Mouse (Mus musculus) adrenal gland, postnatal 14 days (tissue): ENCODE data around the gene Arhgap35. TPM values are rescaled to one million over a fixed set of nuclear protein-coding genes. Genes with fewer than 3 reads are reported as not detected.

Experiments used
- DNase-seq: peaks from one replicate; pipeline ENCODE4 v3.0.0; 2021; ENCODE audit warnings: mixed read lengths
- total RNA-seq: library from RNA; stranded (reverse); gene quantifications from 2 replicates; pipeline ENCODE4 v1.2.3, GENCODE M21; 2021

Arhgap35 gene
- total RNA-seq, 1 experiment from 2014 or later = 57.6 TPM

DNA sequence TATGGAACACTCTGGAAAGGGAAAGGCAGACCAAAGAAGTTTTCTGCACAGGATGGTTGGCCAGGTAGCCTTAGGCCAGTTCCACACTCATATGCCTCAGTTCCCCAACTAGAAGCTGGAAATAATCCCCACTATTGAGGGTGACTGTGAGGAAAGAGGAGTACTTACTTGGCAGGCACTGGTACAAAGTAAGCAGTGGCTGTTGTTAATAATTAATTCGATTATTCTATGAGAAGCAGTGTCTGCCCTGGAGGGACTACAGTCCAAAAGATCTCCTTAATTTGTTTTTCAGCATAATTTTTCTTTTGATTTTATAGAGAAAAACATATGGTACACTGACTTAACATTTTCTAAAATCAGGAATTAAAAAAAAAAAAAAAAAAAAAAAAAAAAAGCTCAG lies 10.7 kb downstream of the Arhgap35 start:
- no peak for DNase-seq

DNA sequence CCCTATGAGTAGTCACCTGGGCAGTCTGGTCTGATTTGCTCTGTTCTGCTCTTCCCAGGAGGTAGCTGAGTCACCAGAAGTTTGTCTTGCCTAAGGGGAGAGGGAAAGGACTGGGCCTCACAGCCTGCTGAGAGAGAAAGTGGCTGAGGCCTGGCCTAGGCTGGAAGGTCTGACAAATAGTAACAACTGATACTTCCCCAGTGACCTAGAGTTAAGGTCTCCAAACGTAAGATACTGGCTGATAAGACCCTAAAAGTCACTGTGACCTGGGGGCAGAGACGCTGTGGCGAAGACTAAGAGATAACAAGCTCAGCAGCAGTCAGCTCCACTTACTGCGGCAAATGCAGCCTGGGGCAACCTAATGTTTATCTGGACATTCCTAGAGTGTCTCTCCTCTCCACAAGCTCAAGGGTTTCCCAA lies 13.1 kb downstream of the Arhgap35 start:
- DNase-seq = no peak

DNA sequence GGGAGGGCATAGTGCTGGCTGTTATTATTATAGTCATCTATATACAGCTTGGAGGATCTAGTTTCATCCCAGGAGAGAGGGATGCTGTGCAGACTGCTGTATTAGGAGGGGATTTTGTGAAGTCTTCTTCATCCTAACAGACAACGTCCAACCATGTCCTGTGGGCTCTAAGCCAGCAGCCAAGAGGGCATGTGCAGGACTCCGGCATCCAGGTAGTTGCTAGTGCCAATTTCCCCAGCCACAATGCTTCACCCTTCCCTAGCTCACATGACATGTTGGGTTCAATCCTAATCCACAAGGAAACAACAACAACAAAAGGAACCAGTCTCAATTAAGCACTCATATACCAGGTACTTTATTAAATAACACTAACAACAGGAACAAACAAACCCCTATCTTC lies 15.8 kb downstream of the Arhgap35 start:
- DNase-seq = no peak

DNA sequence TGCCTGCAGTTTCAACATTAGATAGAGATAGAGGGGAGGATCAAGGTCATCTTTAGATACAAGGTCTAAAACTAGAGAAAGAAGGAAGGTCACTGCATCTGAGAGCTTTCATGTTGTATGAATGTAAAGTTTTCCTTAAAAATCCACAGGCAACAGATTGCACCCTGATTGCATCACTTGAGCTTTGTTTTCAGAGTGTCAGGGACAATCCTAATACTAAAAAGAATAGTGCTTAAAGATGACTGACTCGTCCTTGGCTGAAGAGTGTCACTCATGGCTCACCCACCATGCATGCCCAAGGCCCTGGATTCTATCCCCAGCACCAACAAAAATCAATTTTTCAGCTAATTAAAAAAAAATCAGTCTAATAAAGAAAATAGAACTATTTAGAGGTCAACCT lies 23.5 kb downstream of the Arhgap35 start:
- DNase-seq = no peak

DNA sequence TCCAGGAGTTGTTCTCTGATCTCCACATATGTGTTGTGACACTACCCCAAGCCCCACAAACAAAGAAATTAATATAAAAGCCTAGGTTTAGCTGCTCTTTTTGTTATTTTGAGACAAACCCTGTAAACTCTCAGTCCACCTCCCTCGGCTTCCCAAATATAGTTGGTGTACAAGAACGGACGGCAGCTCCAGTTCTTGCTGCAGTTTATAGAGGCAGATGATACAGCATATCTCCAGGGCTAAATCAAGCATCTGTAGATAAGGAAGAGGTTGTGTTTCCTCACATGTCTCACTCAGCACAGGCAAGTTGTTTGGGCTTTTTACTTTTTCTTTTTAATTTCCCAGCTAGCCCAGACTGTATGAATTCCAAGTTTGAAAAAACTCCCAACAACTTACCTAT lies 27.1 kb downstream of the Arhgap35 start:
- no peak for DNase-seq

DNA sequence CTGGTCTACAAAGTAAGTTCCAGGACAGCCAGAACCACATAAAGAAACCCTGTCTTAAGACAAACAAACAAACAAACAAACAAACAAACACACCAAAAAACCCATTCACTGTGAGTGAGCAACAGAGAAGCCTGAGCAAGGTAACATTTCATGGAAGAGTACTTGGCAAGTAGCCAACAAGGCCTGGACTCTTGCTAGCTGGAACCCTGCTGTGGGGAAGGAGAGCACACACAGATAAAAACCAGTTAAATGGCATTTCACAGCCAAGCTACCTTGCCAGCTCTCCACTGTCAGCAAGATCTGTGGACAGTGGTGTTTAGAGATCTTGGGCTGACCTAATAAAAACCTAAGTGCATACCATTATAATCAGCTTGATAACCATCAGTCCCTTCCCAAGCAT lies 30.4 kb downstream of the Arhgap35 start:
- DNase-seq = no peak

DNA sequence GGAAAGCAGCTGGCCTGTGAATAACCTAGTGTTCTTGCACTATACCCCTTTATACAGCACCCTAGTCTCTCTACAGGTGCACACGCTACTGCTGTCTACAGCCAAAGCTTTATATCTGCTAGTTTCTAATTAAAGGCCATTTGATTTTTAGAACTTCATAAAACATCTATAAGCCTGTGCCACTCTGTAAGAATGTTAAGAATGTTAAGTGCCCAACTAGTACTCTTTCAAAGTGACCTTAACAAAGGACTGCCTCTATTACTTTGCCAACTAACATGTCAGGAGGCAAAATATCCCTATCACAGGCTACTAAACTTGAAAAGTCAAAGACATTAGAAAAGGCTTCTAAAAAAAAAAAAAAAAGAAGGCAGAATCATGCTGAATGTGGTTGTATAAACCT lies 31.0 kb downstream of the Arhgap35 start:
- no peak for DNase-seq

DNA sequence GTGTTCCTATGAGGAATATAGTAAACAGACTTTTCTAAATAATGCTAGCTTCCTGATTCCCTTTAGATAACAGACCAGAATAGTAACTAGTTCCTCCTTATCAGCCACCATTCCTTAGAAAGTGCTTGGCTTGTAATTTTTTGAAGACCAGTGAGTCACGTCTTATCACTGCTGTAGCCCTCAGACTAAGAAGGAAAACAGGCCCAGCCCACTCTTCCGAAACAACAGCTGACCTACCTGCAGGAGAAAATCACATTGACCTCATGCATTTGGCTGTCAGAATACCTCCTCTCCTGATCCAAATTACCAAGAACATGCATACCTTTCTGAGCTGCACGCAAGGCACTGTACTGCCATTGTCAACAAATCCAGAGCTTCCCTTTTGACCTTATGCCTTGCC lies 32.5 kb downstream of the Arhgap35 start:
- no peak for DNase-seq

DNA sequence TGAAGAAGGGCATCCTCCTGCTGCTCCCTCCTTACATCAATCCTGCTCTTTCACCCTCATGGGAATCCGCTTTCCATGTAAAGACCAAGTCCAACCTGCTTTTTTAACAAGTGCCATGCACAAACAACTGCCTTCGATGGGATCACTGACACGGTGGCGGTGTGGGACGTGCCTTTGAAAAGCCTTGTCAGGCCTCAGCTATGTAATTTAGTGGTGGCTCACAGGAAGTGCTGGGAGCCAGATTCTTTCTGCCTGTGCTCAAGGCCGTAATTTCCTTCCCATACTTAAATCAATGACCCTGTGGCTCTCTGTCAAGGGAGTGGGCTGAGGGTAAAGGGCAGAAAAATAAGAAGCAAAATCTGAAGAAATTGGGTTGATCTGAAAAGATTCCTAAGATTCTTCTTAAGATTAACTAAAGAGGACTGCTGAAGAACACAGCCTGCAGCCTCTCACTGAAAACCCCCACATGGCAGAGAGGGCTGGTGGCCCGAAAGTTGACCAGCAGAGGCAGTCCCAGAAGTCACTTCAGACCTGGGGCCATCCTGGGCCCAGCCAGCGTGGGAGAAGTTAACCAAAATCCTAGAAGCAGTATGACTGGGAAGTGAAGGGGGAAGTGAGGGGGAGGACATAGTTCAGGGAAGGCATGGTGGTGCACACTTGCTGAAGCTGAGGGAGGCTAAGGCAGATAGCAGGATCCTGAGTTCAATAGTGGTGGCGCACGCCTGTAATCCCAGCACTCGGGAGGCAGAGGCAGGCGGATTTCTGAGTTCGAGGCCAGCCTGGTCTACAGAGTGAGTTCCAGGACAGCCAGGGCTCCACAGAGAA lies 33.3 kb downstream of the Arhgap35 start:
- peak; percentile 60 for DNase-seq

DNA sequence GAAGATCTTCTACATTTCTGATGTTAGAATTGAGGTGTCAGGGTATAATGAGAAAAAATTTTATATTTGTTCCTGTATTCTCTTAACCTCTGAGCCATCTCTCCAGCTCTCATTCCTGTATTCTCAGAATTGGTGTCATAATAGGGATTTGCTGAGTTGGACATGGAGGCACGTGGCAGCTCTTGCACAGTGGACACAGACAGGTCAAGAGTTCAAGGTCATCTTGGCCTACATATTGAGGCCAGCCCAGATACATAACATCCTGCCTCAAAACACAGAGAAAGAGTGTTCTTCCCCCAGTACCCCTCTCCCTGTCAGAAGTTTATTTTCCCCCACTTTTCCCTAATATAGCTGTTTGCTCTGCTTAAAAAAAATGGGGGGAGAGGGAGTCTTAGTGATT lies 38.1 kb downstream of the Arhgap35 start:
- no peak for DNase-seq

DNA sequence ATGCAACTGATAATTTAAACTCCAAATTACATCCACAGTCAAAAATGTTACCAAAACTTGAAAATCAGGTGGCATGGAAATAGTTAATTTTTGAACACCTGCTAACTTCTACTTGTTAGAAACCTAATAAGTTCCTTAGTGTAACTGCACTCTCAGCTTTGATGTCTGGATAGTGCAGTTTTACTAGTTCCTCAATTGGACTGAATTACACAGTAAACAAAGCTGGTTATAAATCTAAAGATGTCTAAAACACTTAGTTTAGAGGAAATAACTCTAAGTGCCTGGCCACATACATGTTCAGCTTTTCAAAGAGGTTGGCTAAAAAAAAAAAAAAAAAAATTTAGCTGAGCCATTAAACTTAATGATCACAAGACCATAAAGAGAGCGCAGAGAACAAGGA lies 43.6 kb downstream of the Arhgap35 start:
- DNase-seq = no peak

DNA sequence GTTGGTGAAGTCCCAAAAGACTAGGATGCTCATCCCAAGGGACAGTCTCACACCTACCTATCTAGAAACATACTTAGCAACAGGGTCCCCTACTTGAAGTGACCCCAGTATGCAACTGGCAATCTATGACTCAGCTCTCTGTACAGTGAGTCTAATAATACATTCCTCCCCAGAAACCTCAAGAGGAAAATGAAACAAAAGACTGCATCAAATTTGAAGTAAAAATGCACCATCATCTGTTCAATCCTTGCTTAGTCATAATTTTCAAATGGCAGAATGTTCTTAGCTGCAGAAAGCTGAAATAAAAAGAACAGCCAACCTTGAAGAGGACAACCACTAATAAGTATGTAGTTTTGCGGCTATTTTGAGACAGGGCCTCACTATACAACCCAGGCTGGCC lies 44.1 kb downstream of the Arhgap35 start:
- no peak for DNase-seq

DNA sequence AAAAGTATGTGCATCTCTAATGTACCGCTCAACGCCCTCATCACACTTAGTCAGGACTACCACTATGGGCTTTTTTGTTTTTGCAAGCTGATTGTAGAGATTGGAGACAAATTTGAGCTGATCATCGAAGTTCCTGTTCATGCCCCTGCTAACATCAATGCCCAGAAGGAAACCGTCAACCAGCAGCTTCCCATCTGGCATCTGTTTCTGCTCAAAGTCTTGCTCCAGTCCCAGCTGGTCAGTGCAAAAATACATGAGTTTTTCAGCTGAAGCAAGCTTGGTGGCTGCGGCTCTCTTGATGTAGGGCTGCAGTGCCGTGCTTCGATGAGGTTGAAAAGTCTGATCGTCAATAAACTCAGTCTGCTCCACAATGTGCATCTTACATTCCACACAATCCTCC lies 50.3 kb downstream of the Arhgap35 start:
- DNase-seq = no peak

DNA sequence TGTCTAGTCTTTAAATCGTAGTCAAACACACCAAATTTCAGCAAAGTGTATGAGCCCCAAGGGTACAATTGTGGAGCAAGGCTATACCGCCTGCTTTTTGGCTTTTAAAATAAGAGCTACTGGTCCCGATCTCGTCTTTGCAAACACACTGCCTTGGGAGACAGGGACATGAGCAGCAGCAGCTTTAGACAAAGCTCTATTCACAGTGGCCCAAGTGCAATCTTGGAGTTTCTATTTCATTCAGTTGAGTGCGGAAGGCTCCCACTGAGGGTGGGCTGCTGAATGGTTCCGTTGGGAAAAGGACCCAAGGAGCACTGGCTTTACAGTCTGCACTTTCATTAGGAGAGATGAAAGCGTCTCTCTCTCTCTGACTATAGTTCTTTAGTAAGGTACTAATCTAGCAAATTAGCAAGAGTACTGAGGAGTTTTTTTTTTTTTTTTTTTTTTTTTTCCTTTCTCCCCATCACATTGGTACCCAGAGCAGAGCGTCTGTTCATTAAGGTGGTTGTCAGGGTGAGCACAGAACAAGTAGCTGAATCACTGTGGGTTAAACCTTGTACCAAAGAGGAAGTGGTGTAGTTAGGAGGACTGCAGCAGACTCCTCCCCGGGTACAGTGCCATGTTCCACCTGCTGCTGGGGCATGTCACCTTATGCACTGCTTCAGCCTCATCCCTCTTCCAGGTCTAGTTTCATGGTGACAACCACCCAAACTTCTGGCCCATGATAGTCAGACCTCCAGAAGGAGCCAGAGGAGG lies 56.8 kb downstream of the Arhgap35 start:
- DNase-seq = no peak

DNA sequence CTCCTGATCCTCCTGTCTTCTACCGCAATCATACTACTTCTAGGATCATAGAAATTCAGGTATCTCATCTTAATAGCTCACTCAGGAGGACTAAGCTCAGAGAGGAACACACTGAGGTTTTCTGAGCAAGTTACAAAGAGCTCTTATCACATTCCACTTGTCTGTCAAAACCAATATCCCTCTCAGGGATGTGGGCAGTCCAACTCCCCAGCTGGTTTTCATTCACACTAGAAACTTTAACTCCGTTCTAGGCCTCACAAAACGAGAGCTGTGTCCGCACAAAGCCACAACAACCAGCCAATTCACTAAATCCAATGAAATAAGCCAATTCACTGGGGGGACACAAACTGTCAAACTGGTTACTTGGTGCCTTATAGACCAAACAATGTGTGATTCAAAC lies 57.5 kb downstream of the Arhgap35 start:
- no peak for DNase-seq

DNA sequence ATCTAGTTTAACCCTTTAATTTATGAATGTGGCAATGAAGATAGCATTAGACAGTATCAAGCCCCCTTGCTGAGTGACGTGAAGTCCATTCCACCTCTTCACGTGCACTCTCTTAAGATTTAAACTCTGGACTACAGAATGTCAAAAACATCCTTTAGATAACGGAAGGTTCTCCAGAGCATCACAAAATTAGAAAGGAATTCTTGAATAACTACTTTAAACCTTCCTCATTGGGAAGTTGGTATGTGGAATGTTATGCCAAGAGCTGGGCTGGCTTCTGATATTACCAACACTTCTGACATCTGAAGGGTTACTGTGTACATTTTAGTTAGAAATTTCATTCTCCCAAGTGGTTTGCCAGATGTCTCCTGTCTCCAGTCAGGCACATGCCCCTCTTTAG lies 60.6 kb downstream of the Arhgap35 start:
- no peak for DNase-seq

DNA sequence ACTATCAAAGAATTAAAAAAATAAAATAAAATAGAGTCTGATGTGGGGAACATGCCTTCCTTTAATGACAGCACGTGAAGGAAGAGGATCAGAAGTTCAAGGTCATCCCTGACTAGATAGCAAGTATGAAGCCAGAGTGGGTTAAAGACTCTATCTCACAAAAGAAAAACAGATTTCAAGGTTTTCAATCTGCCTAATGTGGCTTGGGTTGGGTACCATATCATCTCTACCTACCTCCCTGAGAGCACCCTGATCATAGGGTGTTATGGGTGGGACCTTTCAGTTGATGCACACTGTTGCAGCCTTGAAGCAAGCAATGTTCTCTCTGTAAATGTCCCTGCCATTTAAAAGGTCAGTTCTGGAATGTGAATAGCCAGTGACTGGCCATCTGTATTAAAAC lies 63.2 kb downstream of the Arhgap35 start:
- no peak for DNase-seq

DNA sequence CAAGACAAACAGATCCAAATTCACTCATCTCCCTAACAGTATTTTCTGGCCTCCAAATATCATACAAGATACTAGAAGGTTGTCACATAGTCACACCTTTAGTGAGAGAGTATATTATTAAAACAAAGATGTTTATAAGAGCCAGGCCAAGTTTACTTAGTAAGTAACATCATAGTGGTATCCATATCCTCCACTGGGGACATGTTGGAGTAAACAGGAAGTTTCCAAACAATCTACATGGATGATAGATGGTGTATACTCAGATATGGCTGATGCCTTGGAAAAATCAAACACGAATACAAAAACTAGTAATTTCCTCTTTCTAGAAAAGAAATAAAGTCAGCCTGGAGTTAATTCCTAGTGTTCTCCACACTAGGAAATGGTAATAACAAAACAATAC lies 65.5 kb downstream of the Arhgap35 start:
- DNase-seq = no peak

DNA sequence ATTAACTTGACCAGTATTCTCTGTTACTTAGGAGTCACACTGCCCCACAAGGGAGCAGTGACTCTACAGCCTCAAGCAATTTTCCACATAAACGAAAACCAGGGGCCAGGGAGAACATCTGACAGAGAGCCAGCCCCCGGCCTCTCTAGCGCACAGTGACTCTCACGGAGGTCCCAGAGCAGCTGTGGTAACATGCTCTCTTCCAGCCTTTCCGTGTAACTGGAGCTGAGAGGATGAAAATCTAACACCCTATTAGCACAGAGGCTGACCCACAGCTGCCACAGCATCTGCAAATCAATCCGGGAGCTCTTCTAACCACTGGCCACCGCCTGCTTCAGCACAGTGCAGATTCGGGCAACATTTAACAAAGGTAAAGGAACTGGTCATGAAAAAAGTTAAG lies 70.0 kb downstream of the Arhgap35 start:
- DNase-seq = no peak

DNA sequence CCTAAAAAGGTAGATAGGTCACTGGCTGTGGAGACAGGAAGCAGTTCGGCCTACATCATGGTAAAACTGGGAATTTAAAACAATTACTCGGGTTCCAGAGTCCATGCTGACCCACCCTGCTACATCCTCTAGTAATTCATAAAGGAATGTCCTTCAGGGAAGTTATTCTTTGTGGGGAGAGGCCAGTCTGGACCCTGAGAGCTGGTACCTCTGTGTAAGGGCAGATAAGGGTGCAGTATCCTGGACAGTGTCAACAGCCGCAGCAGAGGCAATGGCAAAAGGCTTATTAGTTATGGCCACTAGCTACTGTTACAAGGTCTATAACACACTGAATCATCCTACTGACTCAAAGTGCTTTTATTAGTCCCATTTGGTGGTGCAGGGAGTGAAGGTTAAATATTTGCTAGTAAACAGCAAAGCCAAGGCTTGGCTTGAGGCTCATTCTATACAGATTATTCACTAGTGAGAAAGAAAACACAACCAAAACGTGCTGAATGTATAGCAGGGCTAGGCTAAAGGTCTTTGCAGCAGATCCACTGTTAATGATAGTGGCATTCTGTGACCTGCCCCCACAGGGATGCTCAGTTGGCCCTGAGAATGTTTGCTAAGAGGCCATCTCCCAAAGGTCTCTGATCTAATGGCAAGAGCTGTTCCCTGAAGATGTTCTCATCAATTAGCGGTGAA lies 77.4 kb downstream of the Arhgap35 start:
- no peak for DNase-seq

DNA sequence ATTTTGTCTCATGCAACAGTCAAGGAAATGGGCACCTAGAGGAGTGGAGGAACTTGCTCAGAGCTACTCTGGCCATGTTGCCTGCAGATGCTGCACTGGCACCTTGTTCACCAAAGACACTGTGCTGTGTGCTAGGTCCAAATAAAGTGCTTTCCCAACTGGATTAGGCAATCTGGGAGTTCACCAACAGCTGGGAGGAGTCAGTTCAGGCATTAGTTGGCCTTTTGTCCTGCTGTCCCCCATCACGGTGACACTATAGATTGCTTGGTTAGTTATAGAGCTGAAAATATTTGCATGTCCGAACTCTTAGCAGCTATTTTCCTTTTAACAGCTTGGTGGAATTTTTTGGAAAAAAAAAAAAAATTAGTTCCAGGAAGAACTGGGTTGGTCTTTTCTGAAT lies 88.8 kb downstream of the Arhgap35 start:
- DNase-seq = no peak

DNA sequence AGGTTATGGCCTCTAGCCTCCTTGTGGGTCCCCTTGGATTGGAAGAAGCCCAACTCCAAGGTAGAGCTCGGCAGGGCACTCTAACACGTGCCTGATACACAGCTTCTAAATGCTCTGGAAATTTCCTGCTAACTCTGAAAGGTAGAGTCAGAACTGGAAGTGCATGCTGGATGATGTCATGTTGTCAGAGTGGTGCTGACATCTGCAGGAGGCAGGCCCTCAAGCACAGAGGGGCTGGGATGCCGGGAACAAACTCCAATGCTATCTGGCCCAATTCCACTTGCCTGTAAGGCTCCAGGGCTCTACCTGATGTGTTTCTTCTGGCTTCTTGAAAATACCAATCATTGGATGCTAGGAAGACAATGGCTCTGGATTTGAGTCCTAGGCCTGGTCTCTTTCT lies 89.3 kb downstream of the Arhgap35 start:
- no peak for DNase-seq

DNA sequence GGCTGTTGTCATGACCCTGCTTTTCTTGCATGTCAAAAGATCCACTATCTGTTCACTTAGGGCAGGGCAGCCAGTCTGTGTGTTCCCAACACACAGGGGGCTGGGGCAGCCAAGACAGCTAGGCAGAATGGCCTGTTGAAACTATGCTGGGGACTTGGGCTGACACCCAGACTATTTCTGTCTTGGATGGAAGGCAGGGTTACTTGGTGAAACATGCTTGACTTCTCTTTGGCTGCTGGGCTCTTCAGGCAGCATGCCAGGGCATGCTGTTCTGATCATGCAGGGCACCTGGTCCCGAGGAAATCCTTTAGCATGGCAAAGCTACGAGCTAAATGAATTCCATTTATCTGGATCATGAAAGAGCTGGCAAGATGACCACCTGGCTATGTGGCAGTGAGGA lies 90.5 kb downstream of the Arhgap35 start:
- DNase-seq = peak; percentile 32
